Mouse (Mus musculus) R1 (cell line): Measurements from ENCODE around the gene Tex10.
"Not testable (repeated sequence)": the region's sequence is repeated elsewhere in the genome, so short reads cannot be mapped to it uniquely, and the experiment has no call there.

ENCODE experiments used
- DNase-seq: peaks from one replicate; pipeline ENCODE4 v3.0.0-alpha.2; 2018; ENCODE audit warnings: low read depth, low spot score

The Tex10 gene

DNA sequence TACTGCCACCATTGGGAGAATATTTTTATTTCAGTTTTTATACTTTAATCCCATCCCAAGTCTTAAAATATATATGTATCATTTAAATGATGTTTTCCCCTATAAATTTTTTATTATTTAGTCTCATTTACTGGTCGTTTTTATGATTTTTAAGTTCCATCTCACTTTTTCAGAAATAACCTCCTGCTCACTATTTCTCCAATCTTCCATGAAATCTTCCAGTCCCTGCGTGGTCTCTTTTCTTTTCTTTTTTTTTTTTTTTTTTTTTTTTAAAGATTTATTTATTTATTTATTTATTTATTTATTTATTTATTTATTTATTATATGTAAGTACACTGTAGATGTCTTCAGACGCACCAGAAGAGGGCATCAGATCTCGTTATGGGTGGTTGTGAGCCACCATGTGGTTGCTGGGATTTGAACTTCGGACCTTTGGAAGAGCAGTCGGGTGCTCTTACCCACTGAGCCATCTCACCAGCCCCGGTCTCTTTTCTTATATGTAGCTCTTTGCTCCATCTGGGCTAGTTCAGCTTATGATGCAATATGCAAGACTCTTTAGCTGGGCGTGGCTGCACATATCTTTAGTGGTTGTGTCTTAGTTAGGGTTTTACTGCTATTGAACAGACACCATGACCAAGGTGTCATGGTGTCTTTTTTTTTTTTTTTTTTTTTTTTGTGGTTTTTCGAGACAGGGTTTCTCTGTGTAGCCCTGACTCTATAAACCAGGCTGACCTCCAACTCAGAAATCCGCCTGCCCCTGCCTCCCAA is 67.4 kb downstream of the Tex10 start:
- DNase-seq = not testable (repeated sequence)

DNA sequence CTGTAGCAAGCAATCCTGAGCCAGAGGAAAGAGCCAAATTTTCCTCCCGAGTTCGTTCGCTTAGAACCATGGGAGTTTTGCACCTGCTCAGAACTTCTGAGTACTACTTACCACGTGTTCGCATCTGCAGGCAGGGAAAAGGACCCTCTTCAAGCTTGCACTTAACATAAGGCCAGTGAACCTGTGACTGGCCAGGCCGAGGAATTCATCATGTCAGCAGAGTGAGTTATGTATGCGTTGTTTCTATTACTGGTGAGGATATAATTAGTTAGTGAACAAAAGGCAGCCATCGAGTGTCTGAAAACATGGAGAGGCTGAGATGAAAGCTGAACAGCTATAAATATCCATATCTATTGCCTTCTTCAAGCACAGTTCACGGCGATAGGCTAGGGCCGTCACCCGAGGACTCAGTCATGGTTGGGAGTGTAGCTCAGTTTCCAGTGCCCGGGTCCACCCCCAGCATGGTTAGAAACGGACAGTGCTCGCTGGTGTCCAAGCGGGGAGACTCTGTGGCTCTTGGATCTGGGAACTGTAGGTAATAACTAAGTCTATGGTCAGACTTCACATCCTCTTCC is 70.1 kb downstream of the Tex10 start:
- DNase-seq = no peak

DNA sequence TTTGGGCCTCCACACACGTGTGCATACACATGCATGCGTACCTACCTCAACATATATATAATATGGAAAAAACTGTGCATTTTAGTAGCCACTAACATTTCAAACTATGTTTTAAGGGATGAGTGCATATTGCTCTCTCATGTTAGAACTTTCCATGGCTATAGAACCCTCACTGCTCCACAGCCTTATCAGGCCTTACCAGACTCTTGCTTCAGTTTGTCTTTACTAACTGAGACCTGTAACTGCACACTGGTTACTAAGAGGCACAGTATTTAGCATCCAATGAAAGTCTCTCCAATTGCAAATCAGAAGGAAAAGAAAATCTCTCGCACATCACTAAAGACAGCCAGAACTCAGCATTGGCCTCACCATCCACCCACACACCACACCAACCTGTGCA is 76.3 kb downstream of the Tex10 start:
- no peak for DNase-seq

DNA sequence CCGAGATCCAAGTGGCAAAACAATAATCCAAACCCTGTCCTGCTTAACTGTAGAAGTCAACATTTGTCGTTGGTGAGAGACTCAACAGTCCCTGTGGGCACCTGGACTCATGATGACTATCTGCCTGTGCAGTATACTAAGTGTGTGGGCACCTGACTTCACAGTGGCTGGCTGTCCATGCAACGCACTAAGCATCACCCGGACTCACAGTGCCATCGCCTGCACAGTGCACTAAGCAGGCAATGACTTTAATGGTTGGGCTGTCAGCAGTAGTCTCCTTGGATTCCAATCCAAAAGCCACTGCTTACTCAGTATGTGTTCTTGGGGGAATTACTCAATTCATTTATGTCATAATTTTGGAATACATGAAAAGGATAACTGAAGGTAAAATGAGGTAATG is 90.8 kb downstream of the Tex10 start:
- no peak for DNase-seq

DNA sequence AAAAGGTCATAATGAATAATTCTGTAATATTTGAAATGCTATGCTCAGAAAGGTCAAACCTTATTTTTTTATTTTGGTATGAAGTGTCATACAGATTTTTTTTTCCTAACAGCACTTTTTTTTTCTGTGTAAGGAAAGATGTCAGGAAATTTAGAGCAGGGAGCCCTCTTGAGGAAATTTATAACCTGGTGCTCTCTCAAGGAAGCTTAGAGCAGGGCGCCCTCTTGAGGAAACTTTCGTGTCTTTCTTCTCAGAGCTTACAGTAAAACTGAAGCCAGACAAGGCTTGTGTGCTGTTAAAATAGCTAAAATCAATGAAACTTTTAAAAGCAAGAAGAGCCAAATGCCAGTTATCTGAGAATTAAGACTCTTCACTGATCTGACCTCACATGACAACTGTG is 92.3 kb downstream of the Tex10 start:
- no peak for DNase-seq
